Mouse (Mus musculus): ENCODE measurements around the gene Cope. TPM values are rescaled to one million over a fixed set of nuclear protein-coding genes. Genes with fewer than 3 reads are reported as not detected.

The Cope gene
- polyA plus RNA-seq, 1 experiment from 2014 or later = 268 TPM

- peak; percentile 48 for ATAC-seq
- H3K4me1 ChIP-seq = peaks cover 38% of the 10 kb centered on the region
- peak within 1 kb of the TSS; percentile 95 for H3K27ac ChIP-seq
- 1% methylated on average over 65 of the region's 66 CpGs for WGBS
- H3K4me3 ChIP-seq = peak within 1 kb of the TSS; percentile 61
- no peaks in the 10 kb centered on the region for H3K9me3 ChIP-seq (replicated peaks)
- H3K9ac ChIP-seq = peak within 1 kb of the TSS; percentile 85
- no peaks in the 10 kb centered on the region for H3K27me3 ChIP-seq
- H3K36me3 ChIP-seq (ENCODE audit: poor library complexity, severe bottlenecking) = peaks cover 54% of the 10 kb centered on the region
- H3K4me2 ChIP-seq = peak within 1 kb of the TSS; percentile 81
These were observed 13.5 kb downstream of the Cope start, which contains the start of gene Cers1 for GRCm38 (mm10) chr8:70315624-70316510. Gene Cers1 (plus strand): TSS chr8:70315775.

- peak overlapping the region; percentile 81 for H3K4me2 ChIP-seq
- H3K4me1 ChIP-seq = peaks cover 38% of the 10 kb centered on the region
- no peaks in the 10 kb centered on the region for H3K27me3 ChIP-seq
- peak overlapping the region; percentile 85 for H3K9ac ChIP-seq
- H3K27ac ChIP-seq = peak overlapping the region; percentile 95
- WGBS = 5% methylated on average over 15 of the region's 15 CpGs
- peak overlapping the region; percentile 61 for H3K4me3 ChIP-seq
- H3K9me3 ChIP-seq (replicated peaks) = no peaks in the 10 kb centered on the region
- ATAC-seq = peak; percentile 93
- H3K36me3 ChIP-seq (ENCODE audit: poor library complexity, severe bottlenecking) = peaks cover 52% of the 10 kb centered on the region
These were observed 14.5 kb downstream of the Cope start for GRCm38 (mm10) chr8:70316511-70317504.

- Histone ChIP-seq H3K9me3 (replicated peaks) (no peaks in the 10 kb centered on the region), H3K9ac (peak overlapping the region; percentile 85; the same call in 1 of the 2 replicates), H3K4me2 (peak overlapping the region; percentile 81), H3K27ac (peak overlapping the region; percentile 95), H3K4me3 (peak overlapping the region; percentile 61; the same call in 1 of the 2 replicates), H3K36me3 (ENCODE audit: poor library complexity, severe bottlenecking) (peaks cover 52% of the 10 kb centered on the region), H3K27me3 (no peaks in the 10 kb centered on the region), H3K4me1 (peaks cover 38% of the 10 kb centered on the region)
- no peak for ATAC-seq
- WGBS = 85% methylated on average over 5 of the region's 5 CpGs
These were observed 15.6 kb downstream of the Cope start for GRCm38 (mm10) chr8:70317872-70318271.

- no peak for ATAC-seq
- Histone ChIP-seq H3K4me3 (no peak overlapping the region), H3K9ac (no peak overlapping the region), H3K4me2 (no peak overlapping the region), H3K27ac (no peak overlapping the region), H3K9me3 (replicated peaks) (no peaks in the 10 kb centered on the region), H3K27me3 (no peaks in the 10 kb centered on the region), H3K36me3 (ENCODE audit: poor library complexity, severe bottlenecking) (peaks cover 79% of the 10 kb centered on the region), H3K4me1 (no peaks in the 10 kb centered on the region)
- WGBS = 93% methylated on average over 3 of the region's 3 CpGs
These were observed 21.4 kb downstream of the Cope start for GRCm38 (mm10) chr8:70323716-70324115.

GRCm38 (mm10) chr8:70327512-70327911, 25.2 kb downstream of the Cope start:
- WGBS = 97% methylated on average over 6 of the region's 6 CpGs
- ATAC-seq = no peak
- Histone ChIP-seq H3K4me2 (no peak overlapping the region), H3K4me1 (peaks cover 31% of the 10 kb centered on the region), H3K9me3 (replicated peaks) (no peaks in the 10 kb centered on the region), H3K27ac (no peak overlapping the region), H3K36me3 (ENCODE audit: poor library complexity, severe bottlenecking) (peaks cover 80% of the 10 kb centered on the region), H3K27me3 (0 out of 2 replicates have a peak, but pooled peaks cover 5% of the 10 kb centered on the region), H3K9ac (no peak overlapping the region), H3K4me3 (no peak overlapping the region)

GRCm38 (mm10) chr8:70329124-70329834, 27.0 kb downstream of the Cope start, which contains the start of gene Gdf1:
Gene Gdf1 (plus strand): TSS chr8:70329817.
- Histone ChIP-seq H3K36me3 (ENCODE audit: poor library complexity, severe bottlenecking) (peaks cover 84% of the 10 kb centered on the region), H3K4me3 (no peak within 1 kb of the TSS), H3K9ac (peak within 1 kb of the TSS; percentile 47), H3K4me2 (peak within 1 kb of the TSS; percentile 44), H3K9me3 (replicated peaks) (no peaks in the 10 kb centered on the region), H3K27ac (no peak within 1 kb of the TSS), H3K4me1 (peaks cover 33% of the 10 kb centered on the region), H3K27me3 (0 out of 2 replicates have a peak, but pooled peaks cover 5% of the 10 kb centered on the region)
- 30% methylated on average over 14 of the region's 14 CpGs for WGBS
- no peak for ATAC-seq

- Histone ChIP-seq H3K9me3 (replicated peaks) (no peaks in the 10 kb centered on the region), H3K9ac (peak overlapping the region; percentile 47), H3K4me2 (peak overlapping the region; percentile 44), H3K27ac (no peak overlapping the region), H3K4me1 (peaks cover 33% of the 10 kb centered on the region), H3K4me3 (no peak overlapping the region), H3K27me3 (0 out of 2 replicates have a peak, but pooled peaks cover 5% of the 10 kb centered on the region), H3K36me3 (ENCODE audit: poor library complexity, severe bottlenecking) (peaks cover 87% of the 10 kb centered on the region)
- WGBS = 9% methylated on average over 45 of the region's 45 CpGs
- no peak for ATAC-seq
These were observed 27.8 kb downstream of the Cope start for GRCm38 (mm10) chr8:70329835-70330740.

GRCm38 (mm10) chr8:70330741-70331364, 28.5 kb downstream of the Cope start:
- 0 out of 2 replicates have a peak, but pooled peaks cover 5% of the 10 kb centered on the region for H3K27me3 ChIP-seq
- WGBS = 30% methylated on average over 53 of the region's 53 CpGs
- H3K4me1 ChIP-seq = peaks cover 33% of the 10 kb centered on the region
- H3K27ac ChIP-seq = 0 out of 2 replicates have a peak overlapping the region, but pooled peaks have one; percentile 10
- H3K36me3 ChIP-seq (ENCODE audit: poor library complexity, severe bottlenecking) = peaks cover 89% of the 10 kb centered on the region
- peak overlapping the region; percentile 44 for H3K4me2 ChIP-seq
- H3K9me3 ChIP-seq (replicated peaks) = no peaks in the 10 kb centered on the region
- H3K4me3 ChIP-seq = 0 out of 2 replicates have a peak overlapping the region, but pooled peaks have one; percentile 0
- ATAC-seq = peak; percentile 81
- H3K9ac ChIP-seq = peak overlapping the region; percentile 47

- 66% methylated on average over 19 of the region's 19 CpGs for WGBS
- 0 out of 2 replicates have a peak overlapping the region, but pooled peaks have one; percentile 10 for H3K27ac ChIP-seq
- no peak overlapping the region for H3K4me2 ChIP-seq
- H3K4me3 ChIP-seq = no peak overlapping the region
- H3K4me1 ChIP-seq = peaks cover 33% of the 10 kb centered on the region
- ATAC-seq = no peak
- H3K9me3 ChIP-seq (replicated peaks) = no peaks in the 10 kb centered on the region
- H3K36me3 ChIP-seq (ENCODE audit: poor library complexity, severe bottlenecking) = peaks cover 94% of the 10 kb centered on the region
- H3K9ac ChIP-seq = no peak overlapping the region
- 0 out of 2 replicates have a peak, but pooled peaks cover 5% of the 10 kb centered on the region for H3K27me3 ChIP-seq
These were observed 29.2 kb downstream of the Cope start for GRCm38 (mm10) chr8:70331526-70331925.
